Mouse (Mus musculus) midbrain, postnatal 0 days (tissue): ENCODE results near the gene Dido1. TPM values are rescaled to one million over a fixed set of nuclear protein-coding genes. Genes with fewer than 3 reads are reported as not detected.
"Not testable (repeated sequence)": the region's sequence is repeated elsewhere in the genome, so short reads cannot be mapped to it uniquely, and the experiment has no call there.

Experiments used
- ATAC-seq: fragments of 200-750 bp; cut with Nextera tagmentation; 2 replicates; pipeline ENCODE4 v1.8.0; 2017; ENCODE audit warnings: moderate number of reproducible peaks, mild to moderate bottlenecking, moderate TSS enrichment, moderate library complexity; ENCODE audit not compliant: low FRiP score
- DNase-seq: peaks from one replicate; pipeline ENCODE4 v3.0.0-alpha.2; 2015; ENCODE audit warnings: low spot score
- H3K27ac ChIP-seq: fragments of 300-500 bp; sonication (generic); 2 replicates; pipeline ENCODE4 v1.5.1; 2014; ENCODE audit warnings: low read depth, mild to moderate bottlenecking, low read length, mixed read lengths
- H3K27me3 ChIP-seq: fragments of 300-500 bp; sonication (generic); 2 replicates; pipeline ENCODE4 v1.6.1; 2014; ENCODE audit warnings: low read length, control low read depth, mixed read lengths; ENCODE audit not compliant: insufficient read depth
- H3K36me3 ChIP-seq: fragments of 300-500 bp; sonication (generic); 2 replicates; pipeline ENCODE4 v1.6.1; 2014; ENCODE audit warnings: low read length, control low read depth, mixed read lengths; ENCODE audit not compliant: insufficient read depth
- H3K4me1 ChIP-seq: fragments of 300-500 bp; sonication (generic); 2 replicates; pipeline ENCODE4 v1.6.1; 2014; ENCODE audit warnings: mild to moderate bottlenecking, control low read depth, antibody characterized with exemption, low read length, mixed read lengths; ENCODE audit not compliant: insufficient read depth
- H3K4me2 ChIP-seq: fragments of 300-500 bp; sonication (generic); 2 replicates; pipeline ENCODE4 v1.6.1; 2014; ENCODE audit warnings: low read depth, mild to moderate bottlenecking, low read length, mixed read lengths; ENCODE audit not compliant: poor library complexity, severe bottlenecking
- H3K4me3 ChIP-seq: fragments of 300-500 bp; sonication (generic); 2 replicates; pipeline ENCODE4 v1.5.1; 2014; ENCODE audit warnings: low read depth, mild to moderate bottlenecking, low read length, moderate library complexity
- H3K9ac ChIP-seq: fragments of 300-500 bp; sonication (generic); replicated peaks from 2 replicates; pipeline ENCODE4 v1.6.1; 2014; ENCODE audit warnings: mild to moderate bottlenecking, low read length, moderate library complexity, mixed read lengths; ENCODE audit not compliant: poor library complexity, severe bottlenecking
- H3K9me3 ChIP-seq: fragments of 300-500 bp; sonication (generic); 2 replicates; pipeline ENCODE4 v1.6.1; 2016; ENCODE audit warnings: low read length, control low read depth
- CTCF ChIP-seq: IDR thresholded peaks from 2 replicates; pipeline ENCODE4 v1.5.1; 2016; ENCODE audit warnings: antibody characterized with exemption, mild to moderate bottlenecking
- WGBS: fragments of 180-500 bp; shearing (Covaris S2); extraction: QIAGEN DNeasy Blood & Tissue Kit; methylation state at CpG from one replicate; pipeline ENCODE4 v1.1.7; 2014; 5-methylcytosine and 5-hydroxymethylcytosine counted together
- polyA plus RNA-seq: library from polyadenylated mRNA; unstranded; fragments of >200 nt; fragmentation: Nextera tagmentation; extraction: Ambion mirVana; gene quantifications from 2 replicates; pipeline ENCODE4 v1.2.1, GENCODE M21; 2015
- total RNA-seq: library from RNA; depleted of rRNA; stranded (reverse); fragments of >200 nt; gene quantifications from 2 replicates; pipeline ENCODE4 v1.2.3, GENCODE M21; 2014

Dido1 gene
- total and polyA plus RNA-seq, 2 experiments from 2014 or later: 22.2 to 36.7 TPM

DNA sequence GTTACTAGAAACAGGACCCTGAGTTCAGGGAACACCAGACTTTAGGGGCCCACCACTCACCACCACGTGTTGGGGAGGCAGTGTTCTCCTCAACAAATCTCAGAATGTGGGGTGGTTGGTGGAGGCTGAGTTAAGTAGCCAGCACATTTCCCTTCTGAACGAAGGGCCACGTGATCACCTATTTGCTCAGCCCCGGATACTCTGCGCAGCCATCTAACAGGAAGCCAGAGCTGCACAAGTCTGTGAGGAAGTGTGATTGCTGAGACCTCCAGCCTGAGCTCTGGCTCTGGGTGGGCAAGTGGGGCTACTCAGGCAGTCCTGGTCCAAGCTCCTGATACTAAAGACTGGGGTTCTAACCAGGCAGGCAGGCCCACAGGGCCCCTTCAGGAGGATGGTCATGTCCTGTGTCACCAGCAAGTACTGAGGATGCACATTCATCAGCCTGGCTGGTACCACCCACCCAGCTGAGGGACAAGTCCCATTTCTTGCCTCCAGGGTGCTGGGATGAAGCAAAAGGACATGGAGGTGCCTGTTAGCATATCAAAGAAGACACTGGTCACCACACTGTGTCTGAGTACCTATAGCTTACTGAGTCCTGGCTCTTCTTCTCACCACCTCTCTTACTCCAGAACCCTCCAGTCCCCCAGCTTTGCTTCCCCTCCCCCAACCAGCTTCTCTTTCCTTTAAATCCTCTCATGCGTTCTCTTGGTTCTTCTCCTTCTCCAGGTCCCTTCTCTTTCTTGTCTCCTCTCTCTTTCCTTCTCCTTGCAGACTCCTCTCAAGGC, 17.1 kb upstream of the Dido1 start:
- H3K9me3 ChIP-seq: no peaks in the 10 kb centered on the region
- WGBS: 68% methylated on average over 6 of the region's 6 CpGs
- no peak for TF ChIP-seq CTCF
- H3K36me3 ChIP-seq: peaks cover 20% of the 10 kb centered on the region
- ATAC-seq (no peak), DNase-seq (no peak)
- H3K4me2 ChIP-seq: no peak overlapping the region
- H3K4me3 ChIP-seq: no peak overlapping the region
- H3K27ac ChIP-seq: no peak overlapping the region
- no peak overlapping the region for H3K9ac ChIP-seq
- 0 out of 2 replicates have a peak, but pooled peaks cover 9% of the 10 kb centered on the region for H3K4me1 ChIP-seq
- no peaks in the 10 kb centered on the region for H3K27me3 ChIP-seq

DNA sequence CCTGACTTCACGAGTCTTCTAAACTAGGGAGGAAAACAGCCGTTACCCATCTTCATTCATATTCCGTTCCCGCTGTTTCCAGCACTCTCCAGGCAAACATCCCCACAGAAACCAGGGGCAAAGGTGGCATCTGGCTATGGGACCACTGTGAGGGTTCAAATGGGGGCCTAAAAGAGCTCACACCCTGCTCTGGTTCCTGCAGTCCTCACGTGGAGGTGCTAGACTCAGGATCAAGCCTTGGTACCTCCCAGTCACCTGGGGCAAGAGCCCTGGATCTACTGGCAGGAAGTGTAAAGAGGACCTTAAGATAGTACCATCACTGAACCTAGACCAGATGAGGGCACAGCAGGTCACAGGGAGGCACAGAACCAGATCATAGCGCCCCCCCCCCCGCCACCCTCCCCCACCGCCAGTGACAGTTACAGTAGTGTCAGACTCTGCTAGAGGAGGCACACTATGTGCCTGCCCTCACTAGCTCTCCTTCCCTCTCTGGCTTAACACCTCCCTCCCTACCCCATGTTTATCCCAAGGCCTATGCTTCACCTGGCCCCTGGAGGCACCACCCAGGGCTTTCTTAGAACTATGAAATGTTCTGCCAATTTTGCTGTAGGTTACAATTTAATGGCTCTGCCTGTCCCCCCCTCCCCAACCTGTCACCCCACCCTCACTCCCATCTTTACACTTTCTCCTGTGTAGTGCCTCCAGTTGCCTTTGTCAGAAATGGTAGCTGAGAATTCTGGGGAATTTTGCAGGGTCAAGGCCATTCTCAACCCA, 16.2 kb upstream of the Dido1 start:
- DNase-seq (no peak), ATAC-seq (no peak)
- no peak overlapping the region for H3K27ac ChIP-seq
- TF ChIP-seq CTCF: no peak
- H3K9me3 ChIP-seq: no peaks in the 10 kb centered on the region
- peak overlapping the region; percentile 18; the same call in 1 of the 2 replicates for H3K4me2 ChIP-seq
- no peaks in the 10 kb centered on the region for H3K27me3 ChIP-seq
- 0 out of 2 replicates have a peak, but pooled peaks cover 9% of the 10 kb centered on the region for H3K4me1 ChIP-seq
- H3K36me3 ChIP-seq: peaks cover 28% of the 10 kb centered on the region
- no peak overlapping the region for H3K9ac ChIP-seq
- whole genome bisulfite sequencing: 36% methylated on average over 8 of the region's 8 CpGs
- H3K4me3 ChIP-seq: no peak overlapping the region

DNA sequence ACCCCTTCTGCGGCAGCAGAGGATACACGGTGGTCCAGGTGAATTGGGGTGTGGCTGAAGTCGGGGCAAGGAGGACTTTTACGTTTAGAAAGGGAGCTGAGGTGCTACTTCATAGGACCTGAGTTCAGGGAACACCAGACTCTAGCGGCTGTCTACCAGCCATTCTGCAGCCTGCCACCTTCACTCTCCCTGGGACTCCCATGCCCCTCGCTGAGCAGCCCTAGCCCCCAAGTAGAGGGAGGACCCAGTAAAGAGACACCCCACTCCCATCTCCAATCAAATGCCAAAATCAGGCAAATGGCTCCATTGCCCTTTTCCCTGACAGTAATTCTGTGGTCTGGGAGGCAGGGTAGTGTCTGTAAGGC, 15.6 kb upstream of the Dido1 start:
- WGBS: 14% methylated on average over 6 of the region's 6 CpGs
- H3K9me3 ChIP-seq: no peaks in the 10 kb centered on the region
- no peak overlapping the region for H3K27ac ChIP-seq
- H3K27me3 ChIP-seq: no peaks in the 10 kb centered on the region
- H3K36me3 ChIP-seq: peaks cover 34% of the 10 kb centered on the region
- peak overlapping the region; percentile 18; the same call in 1 of the 2 replicates for H3K4me2 ChIP-seq
- DNase-seq: no peak
- H3K4me1 ChIP-seq: 0 out of 2 replicates have a peak, but pooled peaks cover 9% of the 10 kb centered on the region
- TF ChIP-seq CTCF: no peak
- H3K9ac ChIP-seq: no peak overlapping the region
- H3K4me3 ChIP-seq: no peak overlapping the region
- no peak for ATAC-seq

DNA sequence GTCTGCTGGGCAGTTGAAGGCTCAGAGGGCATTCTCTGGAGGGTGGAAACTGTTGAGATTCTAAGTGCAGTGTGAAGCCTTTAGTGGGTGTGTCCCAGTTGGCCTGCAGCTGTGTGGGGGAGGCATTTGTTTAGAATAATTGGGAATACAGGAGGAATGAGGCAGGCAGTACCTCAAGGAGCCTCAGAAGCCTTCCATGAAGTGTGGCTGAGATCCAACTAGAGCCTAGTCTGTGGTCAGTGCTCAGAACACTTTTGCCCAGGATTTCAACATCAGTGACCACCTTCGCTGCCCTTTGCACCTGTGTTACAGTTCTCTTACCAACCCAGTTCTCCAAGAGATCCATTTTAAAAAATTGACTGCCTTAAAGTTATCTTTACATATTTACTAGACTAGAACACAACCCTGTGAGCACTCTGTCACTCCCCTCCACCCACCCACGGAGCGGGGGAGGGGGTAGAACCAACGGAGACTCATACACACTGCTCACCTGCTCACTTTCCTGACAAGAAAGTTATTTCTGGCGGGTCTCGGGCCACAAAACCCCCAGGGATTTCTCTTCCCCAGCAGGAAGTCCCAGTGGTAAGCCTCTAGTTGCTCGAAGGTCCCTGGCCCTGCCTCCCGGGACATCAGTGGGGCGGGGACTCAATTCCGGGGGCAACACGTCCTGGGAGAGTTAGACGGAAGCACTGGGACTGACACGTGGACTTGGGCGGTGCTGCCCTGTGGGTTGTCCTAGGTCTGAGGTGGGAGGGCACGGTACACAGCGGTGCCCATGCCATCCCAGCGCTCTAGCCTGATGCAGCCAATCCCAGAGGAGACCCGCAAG, 15.0 kb upstream of the Dido1 start, which contains the start of gene Slc17a9:
Gene Slc17a9, plus strand, starts transcription at position 679 of the 829 bp plus-strand sequence.
- 7% methylated on average over 18 of the region's 18 CpGs for WGBS
- Histone ChIP-seq H3K9me3 (no peaks in the 10 kb centered on the region), H3K4me2 (peak within 1 kb of the TSS; percentile 18; the same call in 1 of the 2 replicates), H3K4me1 (0 out of 2 replicates have a peak, but pooled peaks cover 9% of the 10 kb centered on the region), H3K36me3 (peaks cover 39% of the 10 kb centered on the region), H3K9ac (no peak within 1 kb of the TSS), H3K4me3 (no peak within 1 kb of the TSS), H3K27ac (no peak within 1 kb of the TSS), H3K27me3 (no peaks in the 10 kb centered on the region)
- DNase-seq (no peak), ATAC-seq (no peak; the same call in 1 of the 2 replicates)
- no peak for TF ChIP-seq CTCF

DNA sequence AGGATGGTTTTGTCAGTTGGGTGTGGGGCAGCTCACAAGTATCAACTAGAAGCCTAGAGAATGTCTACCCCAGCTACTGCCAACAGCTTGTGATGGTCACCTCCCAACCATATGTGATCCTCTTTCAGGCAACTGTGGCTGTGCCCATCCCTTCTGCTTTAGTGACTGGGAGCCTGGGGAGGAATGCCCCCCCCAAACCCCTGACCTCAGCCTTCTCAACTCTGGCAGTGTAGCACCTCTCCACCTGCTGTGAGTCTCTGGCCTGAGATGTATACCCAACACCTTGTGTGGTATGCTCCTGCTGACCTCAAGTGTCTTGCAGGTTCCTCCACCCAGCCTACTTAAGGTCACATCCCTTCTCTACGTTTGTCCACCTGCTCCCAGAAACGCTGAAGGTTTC, 14.1 kb upstream of the Dido1 start:
- Histone ChIP-seq H3K36me3 (peaks cover 46% of the 10 kb centered on the region), H3K4me1 (0 out of 2 replicates have a peak, but pooled peaks cover 9% of the 10 kb centered on the region), H3K9me3 (no peaks in the 10 kb centered on the region), H3K27ac (no peak overlapping the region), H3K9ac (no peak overlapping the region), H3K27me3 (no peaks in the 10 kb centered on the region), H3K4me3 (no peak overlapping the region), H3K4me2 (no peak overlapping the region)
- no peak for DNase-seq
- no peak for TF ChIP-seq CTCF
- 68% methylated on average over 2 of the region's 2 CpGs for WGBS
- ATAC-seq: no peak

DNA sequence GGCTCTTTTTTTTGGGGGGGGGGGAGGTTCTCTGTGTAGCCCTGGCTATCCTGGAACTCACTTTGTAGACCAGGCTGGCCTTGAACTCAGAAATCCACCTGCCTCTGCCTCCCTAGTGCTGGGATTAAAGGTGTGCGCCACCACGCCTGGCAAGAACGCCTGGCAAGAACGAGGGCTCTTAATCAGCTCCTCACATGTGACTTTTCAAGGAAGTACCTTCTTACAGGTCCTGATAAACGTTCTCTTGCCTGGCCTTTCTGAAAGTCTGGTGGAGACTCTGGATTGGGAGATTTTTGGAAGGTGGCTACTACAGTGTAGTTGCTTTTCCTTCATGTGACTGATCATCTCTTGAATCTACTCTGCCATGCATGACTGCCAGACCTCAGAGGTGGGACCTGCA, 12.9 kb upstream of the Dido1 start:
- not testable (repeated sequence) for H3K4me2 ChIP-seq, H3K27me3 ChIP-seq, DNase-seq, H3K9ac ChIP-seq, H3K9me3 ChIP-seq, H3K4me1 ChIP-seq, H3K27ac ChIP-seq, ATAC-seq, H3K4me3 ChIP-seq
- peaks cover 54% of the 10 kb centered on the region for H3K36me3 ChIP-seq
- WGBS: 90% methylated on average over 5 of the region's 5 CpGs
